In the genomic region with DNA sequence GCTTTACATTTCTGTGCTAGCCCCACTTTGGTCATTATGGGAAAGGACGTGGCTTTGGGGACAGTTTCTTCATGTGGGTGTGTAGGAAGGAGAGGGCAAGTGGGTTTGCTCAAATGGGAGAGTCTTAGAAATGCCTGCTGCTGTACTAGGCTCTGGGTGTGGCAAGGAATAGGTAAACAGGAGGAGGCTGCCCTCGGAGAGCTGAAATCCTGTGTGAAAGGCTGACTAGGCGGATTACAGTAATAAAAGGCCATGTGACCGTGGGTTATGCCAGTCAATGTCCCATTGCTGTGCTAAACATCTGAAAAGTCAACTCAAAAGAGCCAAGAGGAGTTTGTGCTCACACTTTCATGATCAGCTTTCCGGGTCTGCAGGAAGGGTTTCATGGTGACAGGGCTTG, we compare ENCODE assay signal across 27 mouse cellular contexts. TPM values are rescaled to one million over a fixed set of nuclear protein-coding genes. Genes with fewer than 3 reads are reported as not detected.
DNase-seq lines count a peak whose midpoint lies in the region; ATAC-seq and TF ChIP-seq lines count a peak whose summit lies in the region.
"Had no signal": no experiment of that assay in that cellular context is flagged by ENCODE, and none has a peak within 500 bp of the region (broad histone marks: within the 10 kb centered on the region; RNA-seq: fewer than 3 reads in every experiment).

No protein-coding gene starts in this region.

- no peak for TF ChIP-seq EP300 in stomach, postnatal 0 days (optimal IDR thresholded peaks at IDR 0.05)

- H3K4me1 ChIP-seq in forebrain, embryonic 10.5 days: peaks cover 20% of the 10 kb centered on the region
- H3K4me1 ChIP-seq in forebrain, embryonic 15.5 days: no peaks in the 10 kb centered on the region
- H3K4me1 ChIP-seq in lung, embryonic 16.5 days (replicated peaks; ENCODE audit: control insufficient read depth, insufficient read depth, low read length): no peaks in the 10 kb centered on the region; the same call in 1 of the 2 replicates
- H3K4me1 ChIP-seq in stomach, postnatal 0 days (replicated peaks; ENCODE audit: control insufficient read depth, insufficient read depth): no peaks in the 10 kb centered on the region
- peaks cover 10% of the 10 kb centered on the region; the same call in 1 of the 2 replicates for H3K4me1 ChIP-seq in hindbrain, embryonic 13.5 days (replicated peaks)
- H3K4me1 ChIP-seq: heart, embryonic 13.5 days; liver, embryonic 13.5 days; megakaryocyte, embryonic 14.5 days; neural tube, embryonic 13.5 days had no signal

- 0 out of 2 replicates have a peak overlapping the region, but pooled peaks have one; percentile 5 for H3K27ac ChIP-seq in forebrain, embryonic 10.5 days
- H3K27ac ChIP-seq in forebrain, embryonic 15.5 days (replicated peaks): no peak overlapping the region
- 0 out of 2 replicates have a peak overlapping the region, but pooled peaks have one; percentile 12 for H3K27ac ChIP-seq in lung, embryonic 16.5 days (ENCODE audit: low read length)
- peak overlapping the region; percentile 84 for H3K27ac ChIP-seq in stomach, postnatal 0 days (replicated peaks)
- no peak overlapping the region for H3K27ac ChIP-seq in hindbrain, embryonic 13.5 days
- H3K27ac ChIP-seq: embryonic facial prominence, embryonic 12.5 days; heart, embryonic 13.5 days; hindbrain, embryonic 10.5 days; kidney, postnatal 0 days; layer of hippocampus, adult 2 months; liver, embryonic 13.5 days; midbrain, embryonic 13.5 days; neural tube, embryonic 13.5 days had no signal

- DNase-seq in forebrain, embryonic 10.5 days (ENCODE audit: extremely low spot score, low spot score): no peak
- no peak for DNase-seq in lung, postnatal 36 days
- peak; percentile 89 for DNase-seq in large intestine, adult 2 months (ENCODE audit: low read depth, low spot score)
- peak; percentile 73 for DNase-seq in stomach, postnatal 0 days (ENCODE audit: low spot score)
- no peak for DNase-seq in cerebellum, postnatal 14 days
- DNase-seq: adrenal gland, postnatal 10 days; cerebellum, adult 8-10 months; cerebellum, postnatal 36 days; forebrain, postnatal 0 days; gastrocnemius, postnatal 10 days; kidney, adult 11 months; left cerebral cortex, postnatal 4 days; liver, embryonic 13.5 days; lung, adult 2 months had no signal

- H3K4me2 ChIP-seq in forebrain, embryonic 15.5 days (replicated peaks): no peak overlapping the region
- no peak overlapping the region for H3K4me2 ChIP-seq in lung, embryonic 16.5 days (ENCODE audit: low read depth, low read length)
- no peak overlapping the region for H3K4me2 ChIP-seq in stomach, postnatal 0 days (replicated peaks; ENCODE audit: low read depth)
- H3K4me2 ChIP-seq in hindbrain, embryonic 13.5 days: no peak overlapping the region
- H3K4me2 ChIP-seq: embryonic facial prominence, embryonic 12.5 days; heart, embryonic 13.5 days; liver, embryonic 13.5 days; midbrain, embryonic 13.5 days; neural tube, embryonic 13.5 days had no signal

- H3K4me3 ChIP-seq in forebrain, embryonic 10.5 days: no peak overlapping the region
- no peak overlapping the region for H3K4me3 ChIP-seq in forebrain, embryonic 15.5 days
- no peak overlapping the region for H3K4me3 ChIP-seq in lung, embryonic 16.5 days (ENCODE audit: low read length)
- H3K4me3 ChIP-seq in stomach, postnatal 0 days (ENCODE audit: low read depth, low read length): no peak overlapping the region
- no peak overlapping the region for H3K4me3 ChIP-seq in hindbrain, embryonic 13.5 days
- H3K4me3 ChIP-seq: embryonic facial prominence, embryonic 12.5 days; heart, embryonic 13.5 days; hindbrain, embryonic 10.5 days; layer of hippocampus, adult 2 months; liver, embryonic 13.5 days; megakaryocyte, embryonic 14.5 days; midbrain, embryonic 13.5 days; neural tube, embryonic 13.5 days had no signal

- H3K27me3 ChIP-seq in forebrain, embryonic 10.5 days (ENCODE audit: poor library complexity, severe bottlenecking): no peaks in the 10 kb centered on the region
- no peaks in the 10 kb centered on the region for H3K27me3 ChIP-seq in forebrain, embryonic 15.5 days
- no peaks in the 10 kb centered on the region for H3K27me3 ChIP-seq in lung, embryonic 16.5 days (ENCODE audit: control insufficient read depth, insufficient read depth, low read depth, low read length)
- H3K27me3 ChIP-seq in stomach, postnatal 0 days (ENCODE audit: control insufficient read depth, insufficient read depth, low read length): no peaks in the 10 kb centered on the region
- H3K27me3 ChIP-seq in hindbrain, embryonic 13.5 days: 0 out of 2 replicates have a peak, but pooled peaks cover 2% of the 10 kb centered on the region
- H3K27me3 ChIP-seq: embryonic facial prominence, embryonic 12.5 days; liver, embryonic 13.5 days; midbrain, embryonic 13.5 days; neural tube, embryonic 13.5 days had no signal

- no peak for TF ChIP-seq CTCF in stomach, postnatal 0 days (IDR thresholded peaks at IDR 0.05; ENCODE audit: low read depth)

- H3K36me3 ChIP-seq in forebrain, embryonic 10.5 days (replicated peaks): no peaks in the 10 kb centered on the region
- H3K36me3 ChIP-seq in forebrain, embryonic 15.5 days: no peaks in the 10 kb centered on the region
- no peaks in the 10 kb centered on the region for H3K36me3 ChIP-seq in lung, embryonic 16.5 days (ENCODE audit: control insufficient read depth, insufficient read depth, low read length)
- H3K36me3 ChIP-seq in stomach, postnatal 0 days (ENCODE audit: control insufficient read depth, insufficient read depth, low read length): no peaks in the 10 kb centered on the region
- no peaks in the 10 kb centered on the region for H3K36me3 ChIP-seq in hindbrain, embryonic 13.5 days
- H3K36me3 ChIP-seq: embryonic facial prominence, embryonic 12.5 days; G1E; heart, embryonic 13.5 days; hindbrain, embryonic 10.5 days; liver, embryonic 13.5 days; midbrain, embryonic 13.5 days; neural tube, embryonic 13.5 days had no signal

- 78% methylated on average over 5 of the region's 5 CpGs for WGBS in forebrain, embryonic 10.5 days
- 63% methylated on average over 5 of the region's 5 CpGs for WGBS in forebrain, embryonic 15.5 days
- 44% methylated on average over 5 of the region's 5 CpGs for WGBS in lung, embryonic 16.5 days
- 17% methylated on average over 5 of the region's 5 CpGs for WGBS in large intestine, adult 2 months
- WGBS in stomach, postnatal 0 days: 44% methylated on average over 5 of the region's 5 CpGs
- WGBS in hindbrain, embryonic 13.5 days: 73% methylated on average over 5 of the region's 5 CpGs

- no peak for ATAC-seq in forebrain, embryonic 15.5 days (replicated peaks)
- no peak for ATAC-seq in lung, embryonic 16.5 days (ENCODE audit: low read depth)
- ATAC-seq in stomach, postnatal 0 days (ENCODE audit: low FRiP score, low TSS enrichment): peak; percentile 88
- ATAC-seq in hindbrain, embryonic 13.5 days (ENCODE audit: low FRiP score): no peak
- ATAC-seq: forebrain, postnatal 0 days; hindbrain, embryonic 16.5 days; midbrain, embryonic 13.5 days had no signal

- no peaks in the 10 kb centered on the region for H3K9me3 ChIP-seq in forebrain, embryonic 10.5 days
- H3K9me3 ChIP-seq in forebrain, embryonic 15.5 days: no peaks in the 10 kb centered on the region
- peaks cover 4% of the 10 kb centered on the region; the same call in 1 of the 2 replicates for H3K9me3 ChIP-seq in lung, embryonic 16.5 days (ENCODE audit: control insufficient read depth, low read length)
- H3K9me3 ChIP-seq in stomach, postnatal 0 days (ENCODE audit: control insufficient read depth, low read length): no peaks in the 10 kb centered on the region
- H3K9me3 ChIP-seq in hindbrain, embryonic 13.5 days: 0 out of 2 replicates have a peak, but pooled peaks cover 5% of the 10 kb centered on the region
- H3K9me3 ChIP-seq: embryonic facial prominence, embryonic 12.5 days; liver, embryonic 13.5 days; midbrain, embryonic 13.5 days had no signal

- H3K9ac ChIP-seq in forebrain, embryonic 15.5 days (replicated peaks): no peak overlapping the region
- no peak overlapping the region for H3K9ac ChIP-seq in lung, embryonic 16.5 days (ENCODE audit: low read length)
- no peak overlapping the region for H3K9ac ChIP-seq in stomach, postnatal 0 days (ENCODE audit: low read length)
- H3K9ac ChIP-seq in hindbrain, embryonic 13.5 days: no peak overlapping the region
- H3K9ac ChIP-seq: embryonic facial prominence, embryonic 12.5 days; forebrain, postnatal 0 days; heart, embryonic 13.5 days; liver, embryonic 13.5 days; midbrain, embryonic 13.5 days; neural tube, embryonic 13.5 days had no signal

RNA-seq across cellular contexts. Expression of gene Clmn, which starts 17.7 kb away (rescaled TPM):
- 1.6 and 2.1 TPM in 2 replicates for polyA plus RNA-seq in forebrain, embryonic 10.5 days (2016; fragmentation: Nextera tagmentation; extraction: Ambion mirVana)
- 1.0 and 1.2 TPM in 2 replicates for polyA plus RNA-seq in forebrain, embryonic 15.5 days (2015; fragmentation: Nextera tagmentation; extraction: Ambion mirVana)
- 2.2 and 3.4 TPM in 2 replicates for polyA plus RNA-seq in lung, embryonic 16.5 days (2015; fragmentation: Nextera tagmentation; extraction: Ambion mirVana)
- polyA plus RNA-seq in large intestine, adult 2 months (2012; rRNA removed): 4.7 and 5.9 TPM in 2 replicates
- polyA plus RNA-seq in stomach, postnatal 0 days (2015; fragmentation: Nextera tagmentation; extraction: Ambion mirVana): 5.5 and 8.0 TPM in 2 replicates
- 1.2 and 2.1 TPM in 2 replicates for polyA plus RNA-seq in hindbrain, embryonic 13.5 days (2015; fragmentation: Nextera tagmentation; extraction: Ambion mirVana)
- polyA plus RNA-seq: G1E had no signal

Comparison
In these comparisons a context has a peak if more than half of its experiments do, and no peak if none do; other contexts are left out.
1. H3K27ac ChIP-seq: peak in forebrain, embryonic 10.5 days (single experiment), lung, embryonic 16.5 days (single experiment) and stomach, postnatal 0 days (single experiment); none in forebrain, embryonic 15.5 days (single experiment) and hindbrain, embryonic 13.5 days (single experiment).
2. DNase-seq: peak in large intestine, adult 2 months (single experiment) and stomach, postnatal 0 days (single experiment); none in forebrain, embryonic 10.5 days (single experiment), lung, postnatal 36 days (single experiment) and cerebellum, postnatal 14 days (0 of 2).